Mouse (Mus musculus): ENCODE measurements at regions not wholly inside any gene's neighbourhood (a gene's known extent, or its start where the extent isn't known, plus 50 kb on each side); places are given as distances from the start of the nearest gene placed in this dataset.

DNA sequence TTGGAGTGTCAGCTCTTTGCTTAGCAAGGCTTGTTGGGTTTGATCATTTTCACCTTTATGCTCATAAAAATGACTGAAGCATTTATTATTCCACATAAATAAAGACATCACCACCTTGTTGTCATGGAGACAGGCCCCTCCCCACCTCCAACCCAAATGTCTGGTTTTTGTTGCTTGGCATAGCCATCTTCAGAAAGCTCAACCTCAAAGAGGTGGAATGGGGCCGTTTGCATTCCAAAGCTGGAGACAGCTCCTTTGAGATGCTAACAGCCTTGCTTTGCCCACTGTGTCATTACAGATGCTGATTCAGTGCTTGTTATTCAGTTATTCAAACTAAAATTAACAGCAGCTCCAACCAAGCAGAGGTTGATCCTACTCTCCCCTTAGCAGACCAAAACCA, 51.9 kb upstream of the Lgalsl start:
- DNase-seq (ENCODE audit: low spot score in 2 of 2), result no peak

DNA sequence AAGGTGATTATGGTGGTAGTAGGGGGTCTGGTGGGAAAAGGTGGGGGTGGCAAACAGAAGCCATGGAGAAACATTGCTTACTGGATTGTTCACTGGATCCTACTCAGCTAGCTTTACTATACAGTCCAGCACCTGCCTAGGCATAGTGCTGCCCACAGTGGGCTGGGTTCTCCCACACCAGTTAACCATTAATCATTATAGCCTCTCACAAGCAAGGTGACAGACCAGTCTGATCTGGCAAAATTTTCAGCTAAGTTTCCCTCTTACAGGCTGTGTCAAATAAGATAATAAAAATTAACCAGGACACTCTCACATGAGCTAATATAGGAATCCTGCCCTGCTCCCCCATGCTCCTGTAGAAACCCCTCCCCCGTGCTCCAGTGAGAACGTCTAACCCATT, 53.1 kb upstream of the Lgalsl start:
- no peak for DNase-seq (ENCODE audit: low spot score in 2 of 2)

DNA sequence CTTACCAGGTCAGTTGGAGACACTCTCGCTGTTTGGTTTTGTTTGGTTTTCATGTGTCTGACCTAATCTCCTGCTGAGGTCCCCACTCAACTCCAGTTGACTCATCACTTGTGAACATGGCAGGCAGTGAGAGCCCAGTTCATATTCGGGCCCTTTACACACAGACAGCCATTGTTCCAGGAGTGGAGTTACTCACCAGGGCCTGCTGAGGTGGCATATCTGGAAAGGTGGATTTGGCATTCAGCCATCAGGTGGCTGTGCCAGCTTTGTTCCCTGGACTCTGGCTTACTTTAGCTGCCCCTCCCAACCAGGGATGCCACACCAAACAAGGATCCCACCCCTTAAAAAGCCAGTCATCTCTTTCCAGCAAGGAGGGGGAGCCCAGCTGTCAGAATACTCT, 56.2 kb upstream of the Lgalsl start:
- no peak for DNase-seq (ENCODE audit: low spot score in 2 of 2)

DNA sequence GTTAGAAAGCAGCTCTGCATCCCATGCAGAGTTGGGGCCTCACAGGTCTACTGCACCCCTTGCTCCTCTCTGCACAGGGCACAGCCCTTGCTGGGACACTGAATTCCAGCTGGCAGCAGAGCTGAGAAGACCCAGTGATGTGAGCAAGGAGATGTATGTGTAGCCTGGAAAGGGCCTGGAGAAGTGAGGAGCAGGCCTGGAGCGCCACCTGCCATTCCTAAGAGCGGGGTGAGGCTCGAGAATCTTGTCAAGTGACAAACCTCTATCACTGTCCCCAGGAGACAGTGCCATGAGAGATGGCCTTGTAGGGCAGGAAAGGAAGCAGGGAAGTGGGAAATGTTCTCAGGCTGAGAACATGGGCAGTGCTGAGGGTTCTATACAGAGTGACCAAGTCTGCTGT, 59.6 kb upstream of the Lgalsl start:
- DNase-seq (ENCODE audit: low spot score in 2 of 2), result no peak

GRCm38 (mm10) chr11:20891711-20892110, 60.9 kb upstream of the Lgalsl start:
- no peak for DNase-seq (ENCODE audit: low spot score in 2 of 2)

- no peak for DNase-seq (ENCODE audit: low spot score in 2 of 2)
Measured at GRCm38 (mm10) chr11:20896277-20897123, 65.6 kb upstream of the Lgalsl start.

- no peak for DNase-seq (ENCODE audit: low spot score in 2 of 2)
Measured at GRCm38 (mm10) chr11:20897468-20897867, 66.6 kb upstream of the Lgalsl start.

DNA sequence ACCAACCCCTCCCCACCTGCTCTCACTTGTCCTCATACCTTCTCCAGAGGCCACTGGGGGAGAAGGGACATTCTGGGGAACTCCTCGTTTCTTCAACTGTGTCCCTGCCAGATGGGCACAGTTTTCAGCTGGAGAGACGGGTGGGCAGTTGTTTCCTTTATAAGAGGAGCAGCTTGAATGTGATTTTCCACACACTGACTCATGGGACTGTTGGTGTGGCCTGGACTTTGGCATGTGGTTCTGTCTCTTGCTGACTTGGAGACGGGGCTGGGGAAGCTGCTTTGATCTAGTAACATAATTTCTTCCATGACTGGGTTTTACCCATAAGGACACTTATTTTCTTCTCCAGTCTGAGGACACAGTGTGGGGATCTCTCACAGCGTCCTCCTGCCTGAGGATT, 67.7 kb upstream of the Lgalsl start:
- DNase-seq (ENCODE audit: low spot score in 2 of 2), result no peak

DNA sequence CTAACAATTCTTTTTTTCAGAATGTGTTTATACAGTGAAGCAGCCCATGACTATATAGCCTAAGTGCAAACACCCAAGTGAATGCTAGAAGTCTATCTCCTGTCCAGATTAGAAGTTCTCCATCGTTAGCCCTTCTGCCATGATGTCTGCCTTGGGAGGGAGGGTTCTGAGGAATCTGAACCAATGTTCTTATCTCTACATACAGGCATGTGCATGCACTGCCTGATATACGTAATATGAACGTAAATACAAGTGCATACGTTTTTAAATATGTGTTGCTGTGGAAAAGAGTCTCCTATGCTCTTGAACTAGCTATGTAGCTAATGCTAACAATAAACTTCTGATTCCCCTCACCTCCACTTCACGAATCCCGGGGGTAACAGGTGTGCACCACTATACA, 68.9 kb upstream of the Lgalsl start:
- no peak for DNase-seq (ENCODE audit: low spot score in 2 of 2)

GRCm38 (mm10) chr11:20902001-20902400, 71.1 kb upstream of the Lgalsl start:
- no peak for DNase-seq (ENCODE audit: low spot score in 2 of 2)

DNA sequence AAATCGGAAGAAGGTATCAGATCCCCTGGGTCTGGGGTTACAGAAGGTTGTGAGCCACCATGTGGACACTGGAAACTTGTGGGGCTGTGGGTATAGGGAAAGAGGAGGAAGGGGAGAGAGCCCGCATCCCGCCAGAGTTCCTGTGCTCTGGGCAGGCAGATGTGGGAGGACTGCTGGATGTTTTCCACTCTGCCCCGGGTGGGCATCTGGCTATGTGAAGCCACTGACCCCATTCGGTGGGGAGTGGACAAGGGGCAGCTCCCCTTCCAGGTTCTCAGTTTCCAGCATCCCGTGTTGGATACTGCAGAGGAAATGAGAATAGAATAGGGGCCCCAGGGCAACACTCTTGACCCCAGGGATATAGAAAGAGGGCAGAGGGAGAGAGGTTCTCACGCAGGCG, 72.1 kb upstream of the Lgalsl start:
- no peak for DNase-seq (ENCODE audit: low spot score in 2 of 2)

GRCm38 (mm10) chr11:20907996-20908395, 77.1 kb upstream of the Lgalsl start:
- no peak for DNase-seq (ENCODE audit: low spot score in 2 of 2)

GRCm38 (mm10) chr11:20908471-20908870, 77.6 kb upstream of the Lgalsl start:
- DNase-seq (ENCODE audit: low spot score in 2 of 2), result no peak

DNA sequence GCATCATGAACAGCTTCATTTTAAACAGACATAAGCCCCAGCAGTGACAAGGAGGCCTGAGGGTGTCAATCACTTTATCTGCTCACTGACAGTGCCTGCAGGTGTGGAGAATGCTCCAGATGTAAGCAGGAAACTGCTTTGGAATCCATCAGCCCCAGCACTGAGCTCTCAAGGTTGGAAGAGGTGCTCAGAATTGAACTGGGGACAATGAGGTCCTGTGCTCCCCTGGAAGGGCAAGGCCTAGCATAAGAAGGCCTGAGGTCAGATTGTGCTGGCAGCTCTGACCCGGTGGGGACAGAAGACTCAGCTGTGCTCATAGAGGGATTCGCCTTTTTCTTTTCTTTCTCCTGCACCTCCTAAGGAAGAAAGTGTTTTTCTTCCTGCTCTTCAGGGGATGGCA, 82.2 kb upstream of the Lgalsl start:
- no peak for DNase-seq (ENCODE audit: low spot score in 2 of 2)

GRCm38 (mm10) chr11:20913598-20914296, 82.9 kb upstream of the Lgalsl start:
- peak; percentile 78 to 86 for DNase-seq (ENCODE audit: low spot score in 2 of 2)

DNA sequence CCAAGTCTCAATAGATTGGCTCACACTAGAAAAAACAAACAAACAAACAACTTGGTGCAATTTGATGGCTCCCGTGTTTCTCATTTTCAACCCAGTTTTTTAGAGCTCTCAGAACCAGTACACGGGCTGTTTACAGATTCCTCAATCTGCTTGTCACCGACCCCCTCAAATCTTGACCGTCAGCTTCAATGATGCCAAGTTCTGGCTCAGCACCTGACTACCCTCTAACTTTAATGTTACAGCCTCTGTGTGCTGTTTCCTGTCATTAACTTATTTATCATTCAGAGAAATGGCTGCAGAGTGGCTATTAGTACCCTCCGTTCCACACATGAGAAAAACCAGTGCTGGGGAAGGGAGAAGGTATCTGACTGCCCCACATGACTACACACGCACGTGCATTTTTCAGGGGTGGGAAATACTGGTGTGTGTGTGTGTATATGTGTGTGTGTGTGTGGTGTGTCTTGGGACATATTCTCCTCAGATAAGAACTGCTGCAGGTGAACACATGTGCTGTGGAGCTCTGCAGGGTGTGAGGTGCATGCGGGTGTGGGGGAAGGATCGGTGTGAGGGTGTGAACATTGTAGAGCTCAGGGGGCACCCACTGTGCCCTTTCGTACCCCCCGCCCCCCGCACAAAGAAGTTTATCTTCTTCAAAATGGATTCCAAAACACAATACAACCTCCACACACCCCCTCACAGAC, 83.6 kb upstream of the Lgalsl start:
- DNase-seq (ENCODE audit: low spot score in 2 of 2), result no peak

- peak; percentile 25 to 40 for DNase-seq (ENCODE audit: low spot score in 2 of 2)
Measured at GRCm38 (mm10) chr11:20915182-20915602, 84.3 kb upstream of the Lgalsl start.

DNA sequence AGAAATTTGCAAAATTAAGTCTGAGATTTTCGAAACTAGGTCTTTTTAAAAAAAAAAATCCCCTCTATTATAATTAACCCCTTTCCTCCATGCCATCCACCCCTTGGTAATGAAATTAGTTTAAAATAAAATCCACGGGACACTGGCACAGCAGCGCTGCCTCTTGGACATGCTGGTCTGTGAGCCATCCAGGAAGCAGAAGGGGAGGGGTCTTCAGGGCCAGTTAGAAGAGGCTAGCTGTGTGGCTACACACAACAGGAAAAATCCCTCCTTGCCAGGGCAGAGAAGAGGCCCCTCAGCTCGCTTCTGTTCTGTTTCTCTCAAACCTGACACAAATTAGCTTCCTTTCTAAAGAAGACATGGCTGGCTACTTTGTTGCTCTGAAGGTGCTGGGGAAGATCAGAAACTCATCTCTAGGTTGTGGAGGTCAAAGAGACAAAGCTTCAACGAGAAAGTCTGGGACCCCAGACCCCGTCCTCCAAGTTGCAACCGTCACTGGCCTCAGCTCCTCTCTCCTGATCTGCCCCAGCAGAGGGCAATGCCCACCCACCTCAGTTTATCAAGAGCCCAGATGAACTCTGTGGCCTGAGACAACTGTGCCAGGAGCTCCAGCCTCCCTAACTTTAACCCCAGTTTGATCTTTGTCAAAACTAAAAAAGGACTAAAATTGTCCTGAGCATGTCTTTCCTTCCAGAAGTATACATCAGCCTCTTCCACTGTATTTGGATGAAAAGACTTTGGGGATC, 85.0 kb upstream of the Lgalsl start:
- no peak for DNase-seq (ENCODE audit: low spot score in 2 of 2)

- DNase-seq (ENCODE audit: low spot score in 2 of 2), result no peak
Measured at GRCm38 (mm10) chr11:20916473-20916911, 85.6 kb upstream of the Lgalsl start.

DNA sequence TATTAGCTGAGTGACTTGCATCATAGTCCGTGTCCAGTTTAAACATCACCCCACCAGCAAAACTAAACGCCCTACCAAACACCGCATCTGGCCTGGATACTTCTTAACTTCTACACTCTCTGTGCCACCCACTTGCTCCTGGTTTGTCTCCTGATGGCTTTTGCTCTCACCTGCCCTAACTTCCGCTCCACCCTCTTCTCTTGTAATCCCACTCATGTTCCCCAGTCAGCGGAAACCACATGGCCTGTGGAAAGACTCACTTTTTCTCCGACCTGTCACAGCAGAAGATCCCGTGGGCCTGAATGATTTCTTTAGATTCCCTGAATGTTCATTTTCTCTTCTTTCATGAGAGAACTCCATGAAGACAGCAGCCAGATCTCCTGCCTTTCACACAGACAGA, 86.1 kb upstream of the Lgalsl start:
- DNase-seq (ENCODE audit: low spot score in 2 of 2), result no peak

DNA sequence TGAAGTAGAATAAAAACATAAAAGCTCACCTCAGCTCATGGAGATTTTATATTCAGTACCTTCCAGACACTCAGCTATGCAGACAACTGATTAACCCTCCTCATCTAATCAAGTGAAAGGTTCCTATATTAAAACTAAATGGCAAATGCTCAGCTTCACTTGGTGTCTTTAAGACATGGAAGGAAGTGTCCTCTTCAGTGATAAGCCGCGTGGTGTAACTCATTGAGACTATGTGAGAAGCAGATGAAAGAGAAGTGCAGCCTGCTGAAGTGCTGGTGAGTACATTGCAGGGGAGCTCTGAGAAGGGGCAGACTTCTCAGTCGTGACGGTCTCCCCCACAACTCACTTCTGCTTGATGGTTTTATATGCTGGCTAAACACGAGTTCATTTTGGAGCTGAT, 86.6 kb upstream of the Lgalsl start:
- DNase-seq (ENCODE audit: low spot score in 2 of 2), result no peak

GRCm38 (mm10) chr11:20923115-20923514, 92.3 kb upstream of the Lgalsl start:
- no peak for DNase-seq (ENCODE audit: low spot score in 2 of 2)

Measured in frontal cortex, postnatal 25 days (tissue).